Mouse (Mus musculus) brain, adult 2 months (tissue): ENCODE measurements at regions not wholly inside any gene's neighbourhood (a gene's known extent, or its start where the extent isn't known, plus 50 kb on each side); places are given as distances from the start of the nearest gene placed in this dataset.
A peak's percentile ranks its signal among the peaks of the same experiment; 100 is the strongest.

Source experiments
- DNase-seq: peaks from one replicate; pipeline ENCODE4 v3.0.0; 2011; ENCODE audit warnings: low read depth, low spot score

- DNase-seq = no peak
Measured at GRCm38 (mm10) chr4:95310410-95310809, 246.9 kb upstream of the Fggy start.

- peak; percentile 10 for DNase-seq
Measured at GRCm38 (mm10) chr4:95317821-95318290, 239.5 kb upstream of the Fggy start.

GRCm38 (mm10) chr4:95318561-95318960 is 238.7 kb upstream of the Fggy start:
- DNase-seq = no peak

- no peak for DNase-seq
Measured at GRCm38 (mm10) chr4:95319036-95319435, 238.3 kb upstream of the Fggy start.

GRCm38 (mm10) chr4:95325861-95326260 is 231.4 kb upstream of the Fggy start:
- DNase-seq = no peak

- no peak for DNase-seq
Measured at GRCm38 (mm10) chr4:95339822-95340221, 217.5 kb upstream of the Fggy start.

- no peak for DNase-seq
Measured at GRCm38 (mm10) chr4:95340926-95341325, 216.4 kb upstream of the Fggy start.

- DNase-seq = peak; percentile 48
Measured at GRCm38 (mm10) chr4:95346722-95347197, 210.5 kb upstream of the Fggy start.

GRCm38 (mm10) chr4:95347436-95347835 is 209.9 kb upstream of the Fggy start:
- no peak for DNase-seq

- DNase-seq = peak; percentile 11
Measured at GRCm38 (mm10) chr4:95348405-95349123, 208.7 kb upstream of the Fggy start.

- peak; percentile 20 for DNase-seq
Measured at GRCm38 (mm10) chr4:95353894-95354319, 203.4 kb upstream of the Fggy start.

- DNase-seq = no peak
Measured at GRCm38 (mm10) chr4:95358674-95359073, 198.6 kb upstream of the Fggy start.

GRCm38 (mm10) chr4:95360336-95360967 is 196.9 kb upstream of the Fggy start:
- DNase-seq = no peak

- DNase-seq = peak; percentile 28
Measured at GRCm38 (mm10) chr4:95364376-95365082, 192.8 kb upstream of the Fggy start.

GRCm38 (mm10) chr4:95376386-95376785 is 180.9 kb upstream of the Fggy start:
- no peak for DNase-seq

- DNase-seq = no peak
Measured at GRCm38 (mm10) chr4:95377222-95378134, 179.8 kb upstream of the Fggy start.

GRCm38 (mm10) chr4:95378645-95379044 is 178.7 kb upstream of the Fggy start:
- DNase-seq = peak; percentile 32

- no peak for DNase-seq
Measured at GRCm38 (mm10) chr4:95383216-95383892, 174.0 kb upstream of the Fggy start.

- no peak for DNase-seq
Measured at GRCm38 (mm10) chr4:95385552-95385951, 171.8 kb upstream of the Fggy start.

GRCm38 (mm10) chr4:95386021-95386420 is 171.3 kb upstream of the Fggy start:
- no peak for DNase-seq

- DNase-seq = no peak
Measured at GRCm38 (mm10) chr4:95388556-95388955, 168.8 kb upstream of the Fggy start.
